In genomic region chr2:131486046-131486445, GRCm38 (mm10) we compare ENCODE assay signal across 18 mouse cellular contexts. TPM values are rescaled to one million over a fixed set of nuclear protein-coding genes. Genes with fewer than 3 reads are reported as not detected.
DNase-seq lines count a peak whose midpoint lies in the region.
"Had no signal": no experiment of that assay in that cellular context is flagged by ENCODE, and none has a peak within 500 bp of the region (broad histone marks: within the 10 kb centered on the region; RNA-seq: fewer than 3 reads in every experiment).

No protein-coding gene starts in this region.

- intact Hi-C loops in heart, postnatal 14 days (cut with DNase I): no loop called here

- H3K27me3 ChIP-seq in heart, embryonic 10.5 days (ENCODE audit: insufficient read depth, poor library complexity, severe bottlenecking): peaks cover 6% of the 10 kb centered on the region; the same call in 1 of the 2 replicates
- H3K27me3 ChIP-seq: embryonic facial prominence, embryonic 12.5 days; forebrain, embryonic 13.5 days; forebrain, embryonic 15.5 days had no signal

- no peaks in the 10 kb centered on the region for H3K9me3 ChIP-seq in heart, embryonic 10.5 days
- H3K9me3 ChIP-seq: embryonic facial prominence, embryonic 10.5 days; embryonic facial prominence, embryonic 12.5 days; forebrain, embryonic 13.5 days; forebrain, embryonic 15.5 days had no signal

- H3K4me3 ChIP-seq in heart, embryonic 10.5 days: no peak overlapping the region
- H3K4me3 ChIP-seq: embryonic facial prominence, embryonic 10.5 days; embryonic facial prominence, embryonic 12.5 days; forebrain, embryonic 13.5 days; forebrain, embryonic 15.5 days had no signal

- WGBS in heart, embryonic 10.5 days: 77% methylated on average over 3 of the region's 3 CpGs

- no peaks in the 10 kb centered on the region for H3K36me3 ChIP-seq in heart, embryonic 10.5 days
- H3K36me3 ChIP-seq: embryonic facial prominence, embryonic 10.5 days; embryonic facial prominence, embryonic 12.5 days; forebrain, embryonic 15.5 days had no signal

- H3K27ac ChIP-seq in heart, embryonic 10.5 days: no peak overlapping the region
- H3K27ac ChIP-seq: embryonic facial prominence, embryonic 10.5 days; embryonic facial prominence, embryonic 12.5 days; forebrain, embryonic 13.5 days; forebrain, embryonic 15.5 days had no signal

- H3K4me1 ChIP-seq in heart, embryonic 10.5 days: no peaks in the 10 kb centered on the region
- H3K4me1 ChIP-seq: forebrain, embryonic 13.5 days; forebrain, embryonic 15.5 days had no signal

- peak; percentile 68 for DNase-seq in heart, embryonic 10.5 days (ENCODE audit: low spot score)
- DNase-seq in heart, postnatal 14 days: no peak
- peak; percentile 12 for DNase-seq in testis, postnatal 10 days (ENCODE audit: low spot score)
- no peak for DNase-seq in testis, postnatal 14 days (ENCODE audit: low spot score)
- no peak for DNase-seq in cerebellum, postnatal 10 days
- DNase-seq: adrenal gland, adult 2 months; adrenal gland, postnatal 10 days; adrenal gland, postnatal 25 days; cerebellum, adult 11 months; cerebellum, adult 18-20 months; cerebellum, adult 8-10 months; cerebellum, adult 9-11 months; cerebellum, postnatal 25 days; forebrain, postnatal 0 days had no signal

RNA-seq across cellular contexts. Expression of gene Smox, which starts 5.2 kb away (rescaled TPM):
- 26.1 and 28.0 TPM in 2 replicates for polyA plus RNA-seq in heart, embryonic 10.5 days (2016; fragmentation: Nextera tagmentation; extraction: Ambion mirVana)
- total RNA-seq in heart, postnatal 14 days (2021): 10 to 100 TPM; 37.0 to 40.6 TPM

Comparison
In these comparisons a context has a peak if more than half of its experiments do, and no peak if none do; other contexts are left out.
1. DNase-seq: peak in heart, embryonic 10.5 days (single experiment) and testis, postnatal 10 days (single experiment); none in heart, postnatal 14 days (0 of 2), testis, postnatal 14 days (single experiment) and cerebellum, postnatal 10 days (0 of 2).